Mouse (Mus musculus): ENCODE results near the gene Dync1h1. TPM values are rescaled to one million over a fixed set of nuclear protein-coding genes. Genes with fewer than 3 reads are reported as not detected.
A peak's percentile ranks its signal among the peaks of the same experiment; 100 is the strongest.

The Dync1h1 gene
- 54.5 and 61.2 TPM in 2 replicates for polyA plus RNA-seq (2016; fragmentation: Nextera tagmentation; extraction: Ambion mirVana)

DNA sequence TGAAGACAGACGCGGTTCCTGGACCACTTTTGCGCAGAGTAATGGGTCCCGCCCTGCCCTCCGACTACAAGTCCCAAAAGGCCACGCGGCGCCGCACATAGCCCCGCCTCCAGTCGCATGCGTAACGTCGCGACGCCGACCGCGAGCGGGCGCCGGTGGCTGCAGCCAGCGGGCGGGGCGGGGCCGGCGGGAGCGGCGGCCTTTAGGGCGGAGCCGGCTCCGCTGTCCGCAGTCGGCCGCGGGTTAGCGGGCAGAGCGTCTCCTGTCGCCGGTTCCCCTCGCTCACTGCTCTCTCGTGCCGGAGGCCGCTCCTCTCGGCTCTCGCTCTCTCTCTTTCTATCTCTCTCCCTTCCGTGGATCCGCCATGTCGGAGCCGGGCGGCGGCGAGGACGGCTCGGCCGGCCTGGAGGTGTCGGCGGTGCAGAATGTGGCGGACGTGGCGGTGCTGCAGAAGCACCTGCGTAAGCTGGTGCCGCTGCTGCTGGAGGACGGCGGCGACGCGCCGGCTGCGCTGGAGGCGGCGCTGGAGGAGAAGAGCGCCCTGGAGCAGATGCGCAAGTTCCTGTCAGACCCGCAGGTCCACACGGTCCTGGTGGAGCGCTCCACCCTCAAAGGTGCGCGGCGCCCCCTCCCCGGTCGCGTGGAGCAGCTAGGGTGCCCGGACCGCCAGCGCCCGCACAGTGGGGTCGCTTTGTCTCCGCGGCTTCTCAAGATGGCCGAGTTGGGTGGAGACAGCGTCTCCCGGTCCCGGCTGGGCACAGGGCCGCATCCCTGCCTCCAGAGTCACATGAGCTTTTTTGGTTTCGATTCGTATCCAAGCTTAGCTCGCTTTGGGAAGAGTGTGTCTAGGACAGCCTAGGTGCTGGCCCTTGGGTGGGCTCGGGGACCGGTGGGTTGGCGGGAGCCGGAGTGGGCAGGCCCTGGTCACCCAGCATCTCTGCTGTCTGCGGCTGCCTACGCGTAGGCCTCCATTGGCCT, at the start of gene Dync1h1:
Gene Dync1h1 (plus strand): TSS at position 212 of the 978 bp plus-strand sequence.
- H3K4me2 ChIP-seq: peak within 1 kb of the TSS; percentile 91
- under 1% methylated on average over 105 of the region's 105 CpGs for WGBS
- peak within 1 kb of the TSS; percentile 90 for H3K4me3 ChIP-seq (replicated peaks)
- H3K4me1 ChIP-seq (replicated peaks): peaks cover 24% of the 10 kb centered on the region
- H3K36me3 ChIP-seq: 0 out of 2 replicates have a peak, but pooled peaks cover 2% of the 10 kb centered on the region
- peak within 1 kb of the TSS; percentile 95 for H3K27ac ChIP-seq
- peak; percentile 91 for ATAC-seq (ENCODE audit: insufficient number of reproducible peaks, insufficient read depth, low FRiP score, low TSS enrichment, low read depth)
- H3K9ac ChIP-seq (replicated peaks): peak within 1 kb of the TSS; percentile 89
- no peaks in the 10 kb centered on the region for H3K9me3 ChIP-seq
- peaks cover 3% of the 10 kb centered on the region; the same call in 1 of the 2 replicates for H3K27me3 ChIP-seq

DNA sequence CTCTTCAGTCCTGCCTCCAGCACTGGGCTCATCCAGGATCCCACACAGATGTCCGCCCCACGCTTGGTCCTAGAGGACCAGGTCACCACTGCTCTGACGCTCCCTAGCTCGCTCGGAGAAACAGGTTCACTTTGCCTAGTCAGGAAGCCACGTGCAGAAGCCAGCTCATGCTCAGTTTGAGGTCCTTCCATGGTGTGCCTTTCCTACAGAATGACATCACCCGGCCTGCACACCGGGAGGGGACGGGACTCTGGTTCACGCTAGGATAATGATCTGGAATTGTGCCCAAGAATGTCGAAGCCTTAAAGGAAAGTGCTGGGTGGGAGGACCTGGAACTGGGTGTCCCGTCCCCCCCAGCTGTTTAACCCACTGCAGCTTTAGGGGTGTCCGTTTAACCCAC, 49.1 kb upstream of the Dync1h1 start:
- WGBS: 88% methylated on average over 13 of the region's 13 CpGs
- Histone ChIP-seq H3K4me1 (replicated peaks) (no peaks in the 10 kb centered on the region), H3K9ac (replicated peaks) (no peak overlapping the region), H3K9me3 (no peaks in the 10 kb centered on the region), H3K4me3 (replicated peaks) (no peak overlapping the region), H3K4me2 (no peak overlapping the region), H3K27me3 (no peaks in the 10 kb centered on the region), H3K36me3 (peaks cover 96% of the 10 kb centered on the region), H3K27ac (no peak overlapping the region)
- no peak for ATAC-seq (ENCODE audit: insufficient number of reproducible peaks, insufficient read depth, low FRiP score, low TSS enrichment, low read depth)

DNA sequence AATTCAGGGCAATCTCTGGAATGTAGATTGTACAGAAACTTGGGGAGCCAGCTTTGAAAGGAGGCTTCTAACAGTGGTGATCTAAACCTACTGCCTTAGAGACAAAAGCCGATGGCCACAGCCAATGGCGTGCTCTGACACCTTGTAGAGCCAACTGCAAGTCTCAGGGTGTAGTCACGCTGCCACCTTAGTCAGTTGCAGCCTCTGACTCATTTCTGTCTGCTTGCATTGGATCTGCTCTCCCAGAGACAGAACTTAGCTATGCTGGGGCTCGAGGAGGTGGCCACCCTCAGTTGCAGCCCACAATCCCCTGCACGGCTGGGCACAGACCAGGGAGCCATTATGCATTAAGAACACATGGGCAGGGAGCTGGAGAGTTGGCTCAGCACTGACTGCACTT, 47.9 kb upstream of the Dync1h1 start:
- Histone ChIP-seq H3K9me3 (no peaks in the 10 kb centered on the region), H3K9ac (replicated peaks) (no peak overlapping the region; the same call in 1 of the 2 replicates), H3K36me3 (peaks cover 96% of the 10 kb centered on the region), H3K27me3 (no peaks in the 10 kb centered on the region), H3K27ac (no peak overlapping the region), H3K4me3 (replicated peaks) (no peak overlapping the region), H3K4me1 (replicated peaks) (no peaks in the 10 kb centered on the region), H3K4me2 (no peak overlapping the region)
- no peak for ATAC-seq (ENCODE audit: insufficient number of reproducible peaks, insufficient read depth, low FRiP score, low TSS enrichment, low read depth)
- 87% methylated on average over 5 of the region's 5 CpGs for WGBS

DNA sequence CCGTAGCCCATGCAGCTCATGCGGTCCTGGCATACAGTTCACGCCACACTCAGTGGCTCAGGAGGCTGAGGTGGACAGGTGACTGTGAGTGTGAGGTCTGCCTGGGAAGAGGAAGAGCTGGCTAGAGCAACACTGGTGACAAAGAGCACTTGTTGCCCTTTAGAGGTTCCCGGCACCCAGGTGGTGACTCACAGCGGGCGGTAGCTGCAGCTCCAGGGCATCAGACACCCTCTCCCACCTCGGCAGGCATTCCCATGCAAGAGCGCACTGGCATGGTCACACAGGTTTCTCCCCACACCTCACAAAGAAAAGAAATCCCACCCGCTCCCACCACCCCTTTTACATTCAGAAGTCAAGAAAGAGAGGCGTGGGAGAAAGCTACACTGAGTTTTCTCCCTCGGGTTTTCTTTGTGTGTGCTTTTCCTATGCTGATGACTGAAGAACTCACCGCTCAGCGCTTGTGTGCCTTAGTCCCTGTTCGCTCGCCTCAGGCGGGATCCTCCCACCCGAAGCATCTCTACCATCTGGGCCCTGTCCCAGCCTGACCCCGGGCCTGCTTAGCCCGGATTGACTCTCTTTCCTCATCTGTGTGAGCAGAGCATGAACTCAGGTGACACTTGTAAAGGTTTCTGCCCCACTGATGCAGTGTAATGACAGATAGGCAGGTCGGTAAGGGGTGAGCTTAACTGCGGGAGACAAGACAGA, 45.6 kb upstream of the Dync1h1 start:
- H3K4me1 ChIP-seq (replicated peaks): no peaks in the 10 kb centered on the region
- no peaks in the 10 kb centered on the region for H3K27me3 ChIP-seq
- WGBS: 93% methylated on average over 21 of the region's 21 CpGs

DNA sequence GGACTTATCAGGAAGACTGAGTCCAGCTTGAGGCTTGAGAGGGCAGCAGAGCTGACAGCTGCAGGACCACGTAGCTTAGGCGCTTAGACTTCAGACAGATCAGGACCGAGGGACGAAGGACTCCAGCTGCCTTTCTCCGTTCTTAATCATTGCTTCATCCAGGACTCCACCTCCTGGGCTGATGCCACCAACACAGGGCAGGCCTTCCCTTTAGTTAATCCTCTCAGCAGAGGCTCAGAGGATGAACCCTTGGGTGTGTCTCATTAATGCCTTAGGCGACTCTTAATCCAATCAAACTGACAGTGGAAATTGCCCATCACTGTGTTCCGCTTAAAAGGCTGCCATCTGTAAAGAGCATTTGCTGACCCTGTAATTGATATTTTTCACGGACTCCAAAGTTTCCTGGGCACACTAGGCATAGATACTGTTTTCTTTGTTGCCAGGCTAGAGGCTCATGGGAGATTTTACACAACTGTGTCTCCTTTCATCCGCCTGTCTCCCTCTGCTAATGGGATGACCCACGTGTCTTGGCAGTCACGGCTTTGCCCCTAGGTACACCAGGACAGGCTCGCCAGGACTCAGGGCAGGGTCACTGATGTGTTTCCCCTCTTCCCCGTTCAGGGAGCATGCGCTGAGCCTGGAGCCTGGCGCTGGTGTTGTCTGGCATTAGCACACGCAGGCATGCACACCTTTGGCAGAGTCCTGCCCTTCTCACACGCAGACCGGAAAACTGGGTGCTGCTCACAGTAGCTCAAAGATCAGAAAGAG, 44.2 kb upstream of the Dync1h1 start:
- H3K27ac ChIP-seq: no peak overlapping the region
- WGBS: 89% methylated on average over 18 of the region's 18 CpGs
- H3K36me3 ChIP-seq: peaks cover 99% of the 10 kb centered on the region

More for the DNA sequence above, 45.6 kb upstream of the Dync1h1 start:
- no peak overlapping the region for H3K27ac ChIP-seq
- H3K9ac ChIP-seq (replicated peaks): no peak overlapping the region
- no peak overlapping the region for H3K4me2 ChIP-seq
- no peaks in the 10 kb centered on the region for H3K9me3 ChIP-seq
- ATAC-seq (ENCODE audit: insufficient number of reproducible peaks, insufficient read depth, low FRiP score, low TSS enrichment, low read depth): no peak
- H3K36me3 ChIP-seq: peaks cover 99% of the 10 kb centered on the region
- H3K4me3 ChIP-seq (replicated peaks): no peak overlapping the region

DNA sequence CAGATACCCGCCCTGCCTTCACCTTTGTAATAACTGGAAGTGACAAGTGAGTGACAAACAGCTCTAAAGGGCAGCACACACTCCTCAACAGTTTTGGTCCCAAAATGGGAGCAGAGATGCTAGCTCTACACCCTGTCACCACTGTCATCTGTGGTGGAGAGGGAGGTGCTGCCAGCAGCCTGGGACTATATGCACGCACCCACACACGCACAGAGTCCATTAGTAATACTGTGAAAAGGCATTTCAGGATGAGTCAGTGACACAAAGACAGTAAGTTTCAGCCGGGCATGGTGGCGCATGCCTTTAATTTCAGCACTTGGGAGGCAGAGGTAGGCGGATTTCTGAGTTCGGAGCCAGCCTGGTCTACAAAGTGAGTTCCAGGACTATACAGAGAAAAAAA, 43.1 kb upstream of the Dync1h1 start:
- Histone ChIP-seq H3K9ac (replicated peaks) (no peak overlapping the region), H3K36me3 (peaks cover 98% of the 10 kb centered on the region), H3K27ac (no peak overlapping the region), H3K4me3 (replicated peaks) (no peak overlapping the region), H3K9me3 (no peaks in the 10 kb centered on the region), H3K27me3 (no peaks in the 10 kb centered on the region), H3K4me1 (replicated peaks) (no peaks in the 10 kb centered on the region), H3K4me2 (no peak overlapping the region)
- ATAC-seq (ENCODE audit: insufficient number of reproducible peaks, insufficient read depth, low FRiP score, low TSS enrichment, low read depth): no peak
- WGBS: 94% methylated on average over 7 of the region's 7 CpGs

More for the DNA sequence above, 44.2 kb upstream of the Dync1h1 start:
- Histone ChIP-seq H3K27me3 (no peaks in the 10 kb centered on the region), H3K4me2 (no peak overlapping the region), H3K4me3 (replicated peaks) (no peak overlapping the region), H3K9ac (replicated peaks) (no peak overlapping the region), H3K4me1 (replicated peaks) (no peaks in the 10 kb centered on the region), H3K9me3 (no peaks in the 10 kb centered on the region)
- ATAC-seq (ENCODE audit: insufficient number of reproducible peaks, insufficient read depth, low FRiP score, low TSS enrichment, low read depth): no peak

DNA sequence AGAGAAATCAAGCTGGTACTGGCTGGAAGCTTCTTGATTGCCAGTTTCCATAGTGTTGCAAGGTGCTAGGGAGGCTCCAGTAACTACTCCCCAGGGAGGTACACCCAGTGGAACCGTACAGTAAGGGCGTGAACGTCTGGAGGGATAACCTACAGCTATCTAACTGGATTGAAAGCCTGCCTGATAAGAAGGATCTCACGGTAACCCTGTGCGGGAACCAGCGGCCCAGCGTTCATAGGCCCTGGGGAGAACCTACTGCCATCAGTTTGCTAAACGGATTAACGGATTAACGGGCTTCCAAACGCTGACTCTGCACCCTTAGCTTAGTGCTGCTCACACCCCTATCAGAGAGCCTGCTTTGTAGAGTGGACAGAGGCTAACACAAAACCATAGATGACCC, 37.9 kb upstream of the Dync1h1 start:
- Histone ChIP-seq H3K27ac (no peak overlapping the region), H3K9me3 (no peaks in the 10 kb centered on the region), H3K36me3 (peaks cover 93% of the 10 kb centered on the region), H3K4me2 (no peak overlapping the region), H3K9ac (replicated peaks) (no peak overlapping the region), H3K4me3 (replicated peaks) (no peak overlapping the region), H3K27me3 (no peaks in the 10 kb centered on the region), H3K4me1 (replicated peaks) (no peaks in the 10 kb centered on the region)
- 95% methylated on average over 11 of the region's 11 CpGs for WGBS
- no peak for ATAC-seq (ENCODE audit: insufficient number of reproducible peaks, insufficient read depth, low FRiP score, low TSS enrichment, low read depth)

DNA sequence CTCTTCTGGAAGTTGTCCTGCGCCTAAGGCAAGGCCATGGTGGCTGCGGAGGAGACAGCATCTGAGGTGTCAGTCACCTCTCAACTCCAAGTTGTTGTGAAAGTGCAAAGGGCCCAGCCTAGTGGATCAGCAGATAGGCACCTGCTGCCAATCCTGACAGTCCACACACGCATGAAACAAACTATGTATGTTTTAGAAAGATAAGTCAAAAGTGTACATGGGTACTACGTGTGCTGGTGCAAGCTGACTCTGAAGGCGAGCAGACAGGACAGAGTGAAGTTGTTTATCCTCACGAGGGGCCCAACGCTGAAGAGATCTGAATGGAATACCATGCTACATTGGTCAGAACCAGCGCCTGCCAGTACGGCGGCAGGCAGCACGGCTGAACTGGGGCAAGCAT, 36.4 kb upstream of the Dync1h1 start:
- H3K4me2 ChIP-seq: no peak overlapping the region
- H3K9ac ChIP-seq (replicated peaks): no peak overlapping the region
- peaks cover 93% of the 10 kb centered on the region for H3K36me3 ChIP-seq
- H3K4me1 ChIP-seq (replicated peaks): no peaks in the 10 kb centered on the region
- 91% methylated on average over 11 of the region's 11 CpGs for WGBS
- ATAC-seq (ENCODE audit: insufficient number of reproducible peaks, insufficient read depth, low FRiP score, low TSS enrichment, low read depth): no peak
- no peak overlapping the region for H3K27ac ChIP-seq
- no peaks in the 10 kb centered on the region for H3K27me3 ChIP-seq
- no peaks in the 10 kb centered on the region for H3K9me3 ChIP-seq
- H3K4me3 ChIP-seq (replicated peaks): no peak overlapping the region

DNA sequence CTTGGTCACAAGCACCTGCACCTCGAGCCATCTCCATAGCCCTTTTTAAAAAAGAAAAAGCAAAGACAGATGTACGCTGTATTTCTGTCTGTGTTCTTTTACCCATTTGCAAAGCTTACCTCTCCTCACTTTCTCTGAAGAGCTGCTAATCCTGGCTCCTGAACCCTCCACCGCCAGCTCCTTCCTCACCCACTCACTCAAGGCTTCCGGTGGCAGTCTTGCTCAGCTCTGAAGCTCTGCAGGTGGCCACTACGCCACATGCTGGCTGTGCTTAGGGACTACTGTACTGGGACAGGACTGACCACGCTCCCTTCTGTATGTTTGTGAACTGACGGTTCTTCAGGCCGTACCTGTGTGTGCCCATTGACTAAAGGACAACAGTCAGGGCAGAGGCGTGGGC, 34.9 kb upstream of the Dync1h1 start:
- no peak overlapping the region for H3K4me3 ChIP-seq (replicated peaks)
- peaks cover 93% of the 10 kb centered on the region for H3K36me3 ChIP-seq
- H3K27ac ChIP-seq: no peak overlapping the region
- H3K9me3 ChIP-seq: no peaks in the 10 kb centered on the region
- H3K9ac ChIP-seq (replicated peaks): no peak overlapping the region
- H3K4me2 ChIP-seq: no peak overlapping the region
- ATAC-seq (ENCODE audit: insufficient number of reproducible peaks, insufficient read depth, low FRiP score, low TSS enrichment, low read depth): no peak
- 90% methylated on average over 9 of the region's 9 CpGs for WGBS
- H3K27me3 ChIP-seq: no peaks in the 10 kb centered on the region
- H3K4me1 ChIP-seq (replicated peaks): no peaks in the 10 kb centered on the region

DNA sequence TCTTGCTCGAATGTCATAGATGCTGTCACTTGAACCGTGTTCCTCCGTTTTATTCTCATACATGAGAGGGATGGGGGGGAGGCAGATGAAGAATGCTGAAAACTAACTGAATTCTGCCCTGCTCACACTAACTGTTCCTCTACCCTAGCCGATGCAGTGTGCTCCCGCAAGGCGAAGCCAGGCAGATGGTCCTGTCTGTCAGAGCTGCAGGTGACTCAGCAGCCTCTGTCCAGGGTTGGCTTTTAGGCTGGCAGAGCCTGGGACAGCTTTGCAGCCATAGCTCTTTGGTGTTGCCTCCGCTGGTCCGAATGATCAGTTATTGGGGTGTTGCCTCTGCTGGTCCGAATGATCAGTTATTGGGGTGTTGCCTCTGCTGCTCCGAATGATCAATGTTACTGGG, 30.2 kb upstream of the Dync1h1 start:
- peaks cover 98% of the 10 kb centered on the region for H3K36me3 ChIP-seq
- no peaks in the 10 kb centered on the region for H3K27me3 ChIP-seq
- no peak overlapping the region for H3K4me2 ChIP-seq
- H3K4me3 ChIP-seq (replicated peaks): no peak overlapping the region
- no peak overlapping the region for H3K9ac ChIP-seq (replicated peaks)
- WGBS: 94% methylated on average over 10 of the region's 10 CpGs
- H3K4me1 ChIP-seq (replicated peaks): no peaks in the 10 kb centered on the region
- no peaks in the 10 kb centered on the region for H3K9me3 ChIP-seq
- H3K27ac ChIP-seq: no peak overlapping the region
- no peak for ATAC-seq (ENCODE audit: insufficient number of reproducible peaks, insufficient read depth, low FRiP score, low TSS enrichment, low read depth)

DNA sequence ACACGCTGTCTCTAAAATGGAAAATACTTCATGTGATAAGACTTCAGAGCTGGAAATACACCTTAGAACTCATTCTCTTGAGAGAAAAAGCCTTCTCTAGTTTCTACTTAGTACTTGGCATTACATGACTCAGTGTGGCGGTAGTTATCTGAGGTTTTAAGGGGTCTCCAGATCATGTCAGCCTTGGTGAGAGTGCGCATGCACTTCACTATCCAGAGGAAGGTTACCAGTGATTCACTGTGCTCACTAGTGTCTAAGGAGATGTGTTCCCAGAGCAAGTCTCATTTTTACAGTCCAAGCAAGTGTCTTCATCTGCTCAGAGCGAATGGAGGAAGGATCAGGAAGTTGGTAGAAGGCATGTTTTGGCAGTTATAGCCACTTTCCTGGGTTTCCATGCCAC, 28.9 kb upstream of the Dync1h1 start:
- ATAC-seq (ENCODE audit: insufficient number of reproducible peaks, insufficient read depth, low FRiP score, low TSS enrichment, low read depth): no peak
- Histone ChIP-seq H3K27me3 (no peaks in the 10 kb centered on the region), H3K4me1 (replicated peaks) (no peaks in the 10 kb centered on the region), H3K9ac (replicated peaks) (no peak overlapping the region), H3K27ac (no peak overlapping the region), H3K4me3 (replicated peaks) (no peak overlapping the region), H3K4me2 (no peak overlapping the region), H3K36me3 (peaks cover 85% of the 10 kb centered on the region), H3K9me3 (no peaks in the 10 kb centered on the region)
- WGBS: 99% methylated on average over 4 of the region's 4 CpGs
